Mouse (Mus musculus) kidney, embryonic 15.5 days (tissue): ENCODE data around the gene Baz1a. TPM values are rescaled to one million over a fixed set of nuclear protein-coding genes. Genes with fewer than 3 reads are reported as not detected.

Source experiments
- ATAC-seq: fragments of 200-750 bp; cut with Nextera tagmentation; replicated peaks from 2 replicates; pipeline ENCODE4 v1.8.0; 2017; ENCODE audit warnings: moderate TSS enrichment; ENCODE audit not compliant: low FRiP score
- H3K27ac ChIP-seq: fragments of 300-500 bp; sonication (generic); 2 replicates; pipeline ENCODE4 v1.5.1; 2015; ENCODE audit warnings: mild to moderate bottlenecking, inconsistent platforms
- H3K27me3 ChIP-seq: fragments of 300-500 bp; sonication (generic); 2 replicates; pipeline ENCODE4 v1.6.1; 2015; ENCODE audit warnings: inconsistent platforms
- H3K36me3 ChIP-seq: fragments of 300-500 bp; sonication (generic); 2 replicates; pipeline ENCODE4 v1.6.1; 2015; ENCODE audit warnings: inconsistent platforms
- H3K4me1 ChIP-seq: fragments of 300-500 bp; sonication (generic); 2 replicates; pipeline ENCODE4 v1.6.1; 2015; ENCODE audit warnings: inconsistent platforms
- H3K4me2 ChIP-seq: fragments of 300-500 bp; sonication (generic); 2 replicates; pipeline ENCODE4 v1.6.1; 2015; ENCODE audit warnings: moderate library complexity, mild to moderate bottlenecking, inconsistent platforms
- H3K4me3 ChIP-seq: fragments of 300-500 bp; sonication (generic); replicated peaks from 2 replicates; pipeline ENCODE4 v1.5.1; 2015; ENCODE audit warnings: mild to moderate bottlenecking, inconsistent platforms
- H3K9ac ChIP-seq: fragments of 300-500 bp; sonication (generic); 2 replicates; pipeline ENCODE4 v1.6.1; 2015; ENCODE audit warnings: mild to moderate bottlenecking, inconsistent platforms
- H3K9me3 ChIP-seq: fragments of 300-500 bp; sonication (generic); replicated peaks from 2 replicates; pipeline ENCODE4 v1.6.1; 2016; ENCODE audit warnings: inconsistent platforms
- WGBS: fragments of 180-500 bp; shearing (Covaris S2); methylation state at CpG from one replicate; pipeline ENCODE4 v1.1.7; 2015; ENCODE audit warnings: mixed read lengths; 5-methylcytosine and 5-hydroxymethylcytosine counted together
- polyA plus RNA-seq: library from polyadenylated mRNA; unstranded; fragments of >200 nt; fragmentation: Nextera tagmentation; extraction: Ambion mirVana; gene quantifications from 2 replicates; pipeline ENCODE4 v1.2.1, GENCODE M21; 2015

Gene Baz1a
- polyA plus RNA-seq, 1 experiment from 2014 or later, result 25.8 TPM

DNA sequence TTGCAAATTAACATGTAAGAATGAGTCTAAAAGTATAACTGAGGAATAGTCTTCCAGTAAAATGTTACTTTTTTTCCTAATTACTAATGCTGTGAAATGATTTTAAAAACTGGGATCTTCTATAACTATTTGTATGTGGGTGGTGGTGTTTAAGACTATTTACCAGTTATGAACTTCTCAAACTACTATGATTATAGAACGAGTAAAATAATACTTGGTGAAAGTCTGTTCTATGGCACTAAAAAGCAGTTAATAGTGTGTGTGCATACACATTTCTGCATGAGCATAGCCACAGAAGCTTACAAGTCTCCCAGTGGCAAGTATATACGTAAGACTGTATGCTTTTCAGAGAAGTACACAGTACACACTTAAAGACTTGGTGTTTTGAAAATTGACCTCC lies 27.0 kb downstream of the Baz1a start:
- Histone ChIP-seq H3K36me3 (peaks cover 2% of the 10 kb centered on the region; the same call in 1 of the 2 replicates), H3K4me2 (no peak overlapping the region), H3K9ac (no peak overlapping the region), H3K4me1 (peaks cover 8% of the 10 kb centered on the region), H3K4me3 (no peak overlapping the region), H3K27me3 (no peaks in the 10 kb centered on the region), H3K9me3 (no peaks in the 10 kb centered on the region), H3K27ac (no peak overlapping the region)
- WGBS, result 85% methylated on average over 2 of the region's 2 CpGs
- ATAC-seq, result no peak

GRCm38 (mm10) chr12:54986052-54986717 lies 28.0 kb downstream of the Baz1a start, which contains the start of gene Gm20403:
Gene Gm20403, minus strand, starts transcription at chr12:54986529.
- WGBS, result under 1% methylated on average over 54 of the region's 60 CpGs
- no peaks in the 10 kb centered on the region for H3K27me3 ChIP-seq
- H3K4me3 ChIP-seq, result peak within 1 kb of the TSS; percentile 76
- ATAC-seq, result peak; percentile 82
- peaks cover 4% of the 10 kb centered on the region; the same call in 1 of the 2 replicates for H3K36me3 ChIP-seq
- H3K4me1 ChIP-seq, result peaks cover 8% of the 10 kb centered on the region
- H3K9me3 ChIP-seq, result no peaks in the 10 kb centered on the region
- H3K27ac ChIP-seq, result peak within 1 kb of the TSS; percentile 93
- H3K9ac ChIP-seq, result peak within 1 kb of the TSS; percentile 87
- H3K4me2 ChIP-seq, result peak within 1 kb of the TSS; percentile 88

DNA sequence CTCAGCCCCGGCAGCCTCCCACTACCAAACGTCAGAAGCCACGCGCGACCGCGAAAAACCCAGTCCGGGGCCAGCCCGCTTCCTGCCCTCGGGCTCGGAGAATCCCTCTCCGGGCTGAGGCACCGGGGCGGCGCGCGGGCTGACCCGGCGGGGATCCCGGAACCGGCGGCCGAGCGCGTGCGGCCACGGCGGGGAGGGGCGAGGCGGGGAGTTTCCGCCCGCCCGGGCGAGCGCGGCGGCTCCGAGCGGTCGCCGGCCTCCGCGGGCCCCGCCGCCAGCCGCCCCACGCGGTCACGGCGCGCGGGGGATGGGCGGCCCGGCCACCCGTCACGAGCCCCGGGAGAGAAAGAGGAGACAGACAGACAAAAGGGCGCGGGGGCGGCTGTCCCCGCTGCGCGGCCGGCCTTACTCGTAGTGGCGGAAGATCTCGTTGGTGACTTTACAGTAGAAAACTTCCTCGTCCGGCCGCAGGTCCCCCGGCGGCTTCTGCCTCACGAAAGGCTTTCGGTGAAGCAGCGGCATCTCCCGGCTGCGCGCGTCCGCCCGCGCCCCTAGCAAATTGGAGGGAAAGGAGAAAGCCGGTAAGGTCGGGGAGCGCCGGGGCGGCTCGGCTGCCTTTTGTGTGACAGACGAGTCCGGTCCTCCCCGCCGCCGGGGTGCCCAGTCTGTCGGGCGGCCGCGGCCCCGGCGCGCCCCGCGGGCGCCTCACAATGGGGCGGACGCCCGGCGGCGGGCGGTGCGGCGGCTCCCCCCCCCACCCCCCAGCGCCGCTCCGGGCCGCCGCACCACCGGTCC lies 28.7 kb downstream of the Baz1a start:
- Histone ChIP-seq H3K9ac (peak overlapping the region; percentile 87), H3K4me2 (peak overlapping the region; percentile 88), H3K4me3 (peak overlapping the region; percentile 76), H3K27ac (peak overlapping the region; percentile 93), H3K9me3 (no peaks in the 10 kb centered on the region), H3K36me3 (peaks cover 5% of the 10 kb centered on the region; the same call in 1 of the 2 replicates), H3K4me1 (peaks cover 8% of the 10 kb centered on the region), H3K27me3 (no peaks in the 10 kb centered on the region)
- ATAC-seq, result peak; percentile 66
- WGBS, result under 1% methylated on average over 109 of the region's 117 CpGs

GRCm38 (mm10) chr12:54984701-54985256 lies 29.4 kb downstream of the Baz1a start:
- Histone ChIP-seq H3K9ac (peak overlapping the region; percentile 87), H3K27me3 (no peaks in the 10 kb centered on the region), H3K36me3 (peaks cover 11% of the 10 kb centered on the region; the same call in 1 of the 2 replicates), H3K4me1 (peaks cover 8% of the 10 kb centered on the region), H3K4me2 (peak overlapping the region; percentile 88), H3K4me3 (peak overlapping the region; percentile 76), H3K27ac (peak overlapping the region; percentile 93), H3K9me3 (no peaks in the 10 kb centered on the region)
- 1% methylated on average over 42 of the region's 42 CpGs for WGBS
- peak; percentile 84 for ATAC-seq

DNA sequence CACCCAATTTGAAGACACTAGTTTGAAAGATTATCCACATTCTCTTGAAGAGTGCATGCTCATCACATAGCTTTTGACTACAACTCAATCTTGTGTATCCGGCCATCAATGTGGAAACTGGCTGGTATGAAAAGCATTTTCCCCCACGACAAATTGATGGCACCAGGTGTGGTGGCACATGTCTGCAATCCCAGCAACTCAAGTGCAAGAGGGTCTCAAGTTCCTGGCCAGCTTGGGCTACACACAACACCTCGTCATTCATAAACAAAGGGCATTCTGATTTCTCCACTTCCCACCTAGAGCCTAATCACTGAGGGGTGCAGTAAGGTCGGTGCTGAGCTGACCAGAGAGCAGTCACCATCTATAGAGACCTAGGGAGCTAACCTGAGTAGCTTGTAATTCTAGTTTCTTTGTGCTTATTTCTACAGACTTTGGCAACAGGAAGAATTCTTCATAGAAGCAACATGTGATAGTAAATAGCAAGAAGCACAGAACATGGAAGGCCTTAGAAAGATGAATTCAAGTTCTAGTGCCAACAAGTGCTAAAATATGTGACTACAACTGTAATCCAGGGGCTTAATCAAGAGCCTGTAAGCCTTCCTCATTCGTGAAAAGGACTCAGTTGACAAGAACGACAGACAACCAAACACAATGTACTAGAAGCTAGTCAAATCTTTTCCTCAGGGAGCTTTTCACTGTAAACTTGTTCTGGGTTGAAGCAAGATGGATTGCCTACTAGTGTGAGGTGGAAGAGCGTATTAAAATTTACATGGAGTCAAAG lies 31.0 kb downstream of the Baz1a start:
- no peaks in the 10 kb centered on the region for H3K27me3 ChIP-seq
- peaks cover 11% of the 10 kb centered on the region; the same call in 1 of the 2 replicates for H3K36me3 ChIP-seq
- H3K4me1 ChIP-seq, result peaks cover 8% of the 10 kb centered on the region
- no peak overlapping the region for H3K4me3 ChIP-seq
- WGBS, result 78% methylated on average over 7 of the region's 7 CpGs
- no peak for ATAC-seq
- H3K27ac ChIP-seq, result no peak overlapping the region
- no peak overlapping the region for H3K4me2 ChIP-seq
- no peaks in the 10 kb centered on the region for H3K9me3 ChIP-seq
- H3K9ac ChIP-seq, result no peak overlapping the region

- Histone ChIP-seq H3K4me2 (no peak overlapping the region), H3K27ac (no peak overlapping the region), H3K9ac (no peak overlapping the region), H3K4me3 (no peak overlapping the region), H3K36me3 (peaks cover 11% of the 10 kb centered on the region; the same call in 1 of the 2 replicates), H3K9me3 (no peaks in the 10 kb centered on the region), H3K4me1 (peaks cover 8% of the 10 kb centered on the region), H3K27me3 (no peaks in the 10 kb centered on the region)
- no peak for ATAC-seq
- WGBS, result 74% methylated on average over 6 of the region's 6 CpGs
These were observed 32.2 kb downstream of the Baz1a start for GRCm38 (mm10) chr12:54981962-54982361.

- Histone ChIP-seq H3K4me1 (peaks cover 13% of the 10 kb centered on the region), H3K36me3 (peaks cover 11% of the 10 kb centered on the region; the same call in 1 of the 2 replicates), H3K4me3 (no peak overlapping the region), H3K4me2 (no peak overlapping the region), H3K27ac (no peak overlapping the region), H3K27me3 (no peaks in the 10 kb centered on the region), H3K9ac (no peak overlapping the region), H3K9me3 (no peaks in the 10 kb centered on the region)
- 86% methylated on average over 5 of the region's 5 CpGs for WGBS
- no peak for ATAC-seq
These were observed 33.2 kb downstream of the Baz1a start for GRCm38 (mm10) chr12:54980939-54981338.

DNA sequence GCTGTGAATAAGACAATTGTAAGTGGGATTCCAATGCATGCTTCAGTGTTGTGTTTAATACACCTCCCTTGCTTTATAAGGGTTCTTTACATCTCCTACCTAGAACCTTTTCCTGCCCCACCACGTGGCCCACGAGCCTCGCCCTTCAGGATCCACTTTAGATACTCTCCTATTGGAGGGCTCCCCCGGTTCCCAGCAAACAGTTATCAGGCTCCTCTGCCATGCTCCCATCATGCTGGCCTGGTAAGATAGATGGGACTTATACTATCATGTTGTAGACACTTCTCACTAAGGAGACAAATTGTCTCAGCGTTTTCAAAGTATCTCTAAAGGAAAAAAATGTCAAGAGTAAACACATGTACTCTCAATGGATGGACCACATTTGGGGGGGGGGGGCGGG lies 33.6 kb downstream of the Baz1a start:
- Histone ChIP-seq H3K9me3 (no peaks in the 10 kb centered on the region), H3K9ac (no peak overlapping the region), H3K4me1 (peaks cover 13% of the 10 kb centered on the region), H3K36me3 (peaks cover 11% of the 10 kb centered on the region; the same call in 1 of the 2 replicates), H3K27ac (no peak overlapping the region), H3K4me2 (no peak overlapping the region), H3K27me3 (no peaks in the 10 kb centered on the region), H3K4me3 (no peak overlapping the region)
- 83% methylated on average over 6 of the region's 6 CpGs for WGBS
- no peak for ATAC-seq

DNA sequence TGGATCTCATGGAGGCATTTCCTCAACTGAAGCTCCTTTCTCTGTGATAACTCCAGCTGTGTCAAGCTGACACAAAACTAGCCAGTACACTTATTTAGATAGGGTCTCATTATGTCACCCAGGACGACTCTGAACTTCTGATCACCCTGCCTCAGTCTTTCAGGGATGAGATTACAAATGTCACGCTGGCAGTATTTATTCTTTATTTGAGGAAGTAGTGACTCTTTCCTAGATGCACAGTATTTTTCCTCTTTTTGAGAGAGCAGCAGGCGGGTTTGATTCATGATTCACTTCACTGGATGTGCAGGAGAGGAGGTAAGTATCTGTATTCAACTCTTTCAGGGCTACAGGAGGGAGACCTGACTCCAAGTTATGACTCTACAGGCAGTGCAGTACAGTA lies 45.1 kb downstream of the Baz1a start:
- H3K4me2 ChIP-seq, result no peak overlapping the region
- no peaks in the 10 kb centered on the region for H3K4me1 ChIP-seq
- H3K27me3 ChIP-seq, result no peaks in the 10 kb centered on the region
- 57% methylated on average over 3 of the region's 3 CpGs for WGBS
- ATAC-seq, result no peak
- no peak overlapping the region for H3K27ac ChIP-seq
- H3K36me3 ChIP-seq, result peaks cover 54% of the 10 kb centered on the region
- H3K9me3 ChIP-seq, result no peaks in the 10 kb centered on the region
- H3K9ac ChIP-seq, result no peak overlapping the region
- no peak overlapping the region for H3K4me3 ChIP-seq

- Histone ChIP-seq H3K9ac (no peak overlapping the region), H3K27me3 (no peaks in the 10 kb centered on the region), H3K36me3 (peaks cover 33% of the 10 kb centered on the region), H3K4me1 (no peaks in the 10 kb centered on the region), H3K27ac (no peak overlapping the region), H3K9me3 (no peaks in the 10 kb centered on the region), H3K4me2 (no peak overlapping the region), H3K4me3 (no peak overlapping the region)
- ATAC-seq, result no peak
- whole genome bisulfite sequencing, result 91% methylated on average over 4 of the region's 4 CpGs
These were observed 48.5 kb downstream of the Baz1a start for GRCm38 (mm10) chr12:54965532-54966160.

DNA sequence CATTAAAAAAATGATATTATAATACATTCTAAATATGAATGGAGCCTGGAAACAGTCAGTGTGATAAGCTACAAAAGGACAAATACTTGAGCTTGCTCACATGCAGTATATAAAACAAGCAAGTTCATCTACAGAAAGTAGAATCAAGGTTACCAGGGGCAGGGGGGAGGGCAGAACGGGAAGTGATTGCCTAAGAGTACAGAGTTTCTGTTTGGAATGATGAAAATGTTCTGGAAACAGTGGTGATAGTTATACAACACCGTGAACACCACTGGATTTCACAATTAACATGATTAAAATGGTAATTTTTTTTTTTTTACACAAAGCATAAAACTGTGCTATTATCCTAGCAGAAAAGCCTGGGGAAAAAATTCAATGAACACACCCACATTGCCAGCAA lies 54.6 kb downstream of the Baz1a start:
- no peaks in the 10 kb centered on the region for H3K27me3 ChIP-seq
- ATAC-seq, result no peak
- no peaks in the 10 kb centered on the region for H3K9me3 ChIP-seq
- H3K9ac ChIP-seq, result no peak overlapping the region
- H3K4me3 ChIP-seq, result no peak overlapping the region
- 72% methylated on average over 2 of the region's 2 CpGs for WGBS
- no peak overlapping the region for H3K27ac ChIP-seq
- H3K4me1 ChIP-seq, result peaks cover 3% of the 10 kb centered on the region; the same call in 1 of the 2 replicates
- H3K4me2 ChIP-seq, result no peak overlapping the region
- H3K36me3 ChIP-seq, result peaks cover 12% of the 10 kb centered on the region
